Mouse (Mus musculus) limb, embryonic 15.5 days (tissue): ENCODE results near the gene Cpe. TPM values are rescaled to one million over a fixed set of nuclear protein-coding genes. Genes with fewer than 3 reads are reported as not detected.

Experiments
- ATAC-seq: fragments of 200-750 bp; cut with Nextera tagmentation; 2 replicates; pipeline ENCODE4 v1.8.0; 2017; ENCODE audit warnings: low read depth, moderate TSS enrichment; ENCODE audit not compliant: insufficient number of reproducible peaks, low FRiP score, low TSS enrichment
- H3K27ac ChIP-seq: fragments of 300-500 bp; sonication (generic); 2 replicates; pipeline ENCODE4 v1.5.1; 2015; ENCODE audit warnings: moderate library complexity, mild to moderate bottlenecking, inconsistent platforms
- H3K27me3 ChIP-seq: fragments of 300-500 bp; sonication (generic); 2 replicates; pipeline ENCODE4 v1.6.1; 2015; ENCODE audit warnings: inconsistent platforms
- H3K36me3 ChIP-seq: fragments of 300-500 bp; sonication (generic); 2 replicates; pipeline ENCODE4 v1.6.1; 2015; ENCODE audit warnings: inconsistent platforms
- H3K4me1 ChIP-seq: fragments of 300-500 bp; sonication (generic); 2 replicates; pipeline ENCODE4 v1.6.1; 2015; ENCODE audit warnings: inconsistent platforms
- H3K4me2 ChIP-seq: fragments of 300-500 bp; sonication (generic); 2 replicates; pipeline ENCODE4 v1.6.1; 2015; ENCODE audit warnings: mild to moderate bottlenecking, inconsistent platforms
- H3K4me3 ChIP-seq: fragments of 300-500 bp; sonication (generic); 2 replicates; pipeline ENCODE4 v1.5.1; 2015; ENCODE audit warnings: mild to moderate bottlenecking, inconsistent platforms
- H3K9ac ChIP-seq: fragments of 300-500 bp; sonication (generic); 2 replicates; pipeline ENCODE4 v1.6.1; 2015; ENCODE audit warnings: inconsistent platforms
- H3K9me3 ChIP-seq: fragments of 300-500 bp; sonication (generic); 2 replicates; pipeline ENCODE4 v1.6.1; 2016; ENCODE audit warnings: inconsistent platforms
- WGBS: fragments of 180-500 bp; shearing (Covaris S2); methylation state at CpG from one replicate; pipeline ENCODE4 v1.1.7; 2015; 5-methylcytosine and 5-hydroxymethylcytosine counted together
- polyA plus RNA-seq: library from polyadenylated mRNA; unstranded; fragments of >200 nt; fragmentation: Nextera tagmentation; extraction: Ambion mirVana; gene quantifications from 2 replicates; pipeline ENCODE4 v1.2.1, GENCODE M21; 2015

Gene Cpe
- polyA plus RNA-seq, result 169 and 170 TPM in 2 replicates

GRCm38 (mm10) chr8:64692651-64693201, at the start of gene Cpe:
Gene Cpe (minus strand): TSS chr8:64693054.
- peak; percentile 92 for ATAC-seq
- H3K4me2 ChIP-seq, result peak within 1 kb of the TSS; percentile 89
- H3K9ac ChIP-seq, result peak within 1 kb of the TSS; percentile 71
- peak within 1 kb of the TSS; percentile 69 for H3K4me3 ChIP-seq
- no peaks in the 10 kb centered on the region for H3K36me3 ChIP-seq
- H3K27ac ChIP-seq, result peak within 1 kb of the TSS; percentile 84
- WGBS, result under 1% methylated on average over 54 of the region's 54 CpGs
- no peaks in the 10 kb centered on the region for H3K9me3 ChIP-seq
- H3K27me3 ChIP-seq, result no peaks in the 10 kb centered on the region
- peaks cover 8% of the 10 kb centered on the region for H3K4me1 ChIP-seq

GRCm38 (mm10) chr8:64740547-64741211, 47.8 kb upstream of the Cpe start:
- Histone ChIP-seq H3K27ac (no peak overlapping the region), H3K4me3 (no peak overlapping the region), H3K27me3 (no peaks in the 10 kb centered on the region), H3K4me1 (no peaks in the 10 kb centered on the region), H3K9me3 (no peaks in the 10 kb centered on the region), H3K4me2 (no peak overlapping the region), H3K36me3 (no peaks in the 10 kb centered on the region), H3K9ac (no peak overlapping the region)
- 90% methylated on average over 13 of the region's 13 CpGs for WGBS
- no peak for ATAC-seq

- H3K9me3 ChIP-seq, result no peaks in the 10 kb centered on the region
- H3K27ac ChIP-seq, result no peak overlapping the region
- H3K4me1 ChIP-seq, result no peaks in the 10 kb centered on the region
- no peak overlapping the region for H3K4me3 ChIP-seq
- H3K36me3 ChIP-seq, result no peaks in the 10 kb centered on the region
- no peak for ATAC-seq
- H3K4me2 ChIP-seq, result no peak overlapping the region
- H3K27me3 ChIP-seq, result no peaks in the 10 kb centered on the region
- WGBS, result 66% methylated on average over 1 of the region's 1 CpGs
- no peak overlapping the region for H3K9ac ChIP-seq
Measured at GRCm38 (mm10) chr8:64738916-64739315, 46.1 kb upstream of the Cpe start.

- Histone ChIP-seq H3K9me3 (no peaks in the 10 kb centered on the region), H3K4me3 (no peak overlapping the region), H3K4me2 (no peak overlapping the region), H3K9ac (no peak overlapping the region), H3K4me1 (peaks cover 6% of the 10 kb centered on the region), H3K27ac (no peak overlapping the region), H3K36me3 (no peaks in the 10 kb centered on the region), H3K27me3 (no peaks in the 10 kb centered on the region)
- 78% methylated on average over 3 of the region's 3 CpGs for WGBS
- no peak for ATAC-seq
Measured at GRCm38 (mm10) chr8:64736767-64737323, 44.0 kb upstream of the Cpe start.

- no peak overlapping the region for H3K4me2 ChIP-seq
- H3K9ac ChIP-seq, result no peak overlapping the region
- peaks cover 7% of the 10 kb centered on the region; the same call in 1 of the 2 replicates for H3K36me3 ChIP-seq
- H3K9me3 ChIP-seq, result no peaks in the 10 kb centered on the region
- peaks cover 7% of the 10 kb centered on the region for H3K4me1 ChIP-seq
- 85% methylated on average over 8 of the region's 8 CpGs for WGBS
- no peak overlapping the region for H3K27ac ChIP-seq
- H3K4me3 ChIP-seq, result no peak overlapping the region
- H3K27me3 ChIP-seq, result no peaks in the 10 kb centered on the region
- no peak for ATAC-seq
Measured at GRCm38 (mm10) chr8:64735161-64735560, 42.3 kb upstream of the Cpe start.

- WGBS, result under 1% methylated on average over 60 of the region's 60 CpGs
- H3K4me2 ChIP-seq, result peak within 1 kb of the TSS; percentile 74
- H3K27ac ChIP-seq, result peak within 1 kb of the TSS; percentile 61
- peaks cover 7% of the 10 kb centered on the region for H3K4me1 ChIP-seq
- peaks cover 9% of the 10 kb centered on the region; the same call in 1 of the 2 replicates for H3K36me3 ChIP-seq
- H3K9me3 ChIP-seq, result no peaks in the 10 kb centered on the region
- peak; percentile 100 for ATAC-seq
- H3K9ac ChIP-seq, result peak within 1 kb of the TSS; percentile 60
- no peaks in the 10 kb centered on the region for H3K27me3 ChIP-seq
- peak within 1 kb of the TSS; percentile 86 for H3K4me3 ChIP-seq
Measured at GRCm38 (mm10) chr8:64733271-64733943, 40.6 kb upstream of the Cpe start, which contains the start of gene Msmo1. Gene Msmo1 (minus strand): TSS chr8:64733792.

- Histone ChIP-seq H3K27me3 (no peaks in the 10 kb centered on the region), H3K36me3 (peaks cover 13% of the 10 kb centered on the region; the same call in 1 of the 2 replicates), H3K4me1 (peaks cover 7% of the 10 kb centered on the region), H3K9ac (peak overlapping the region; percentile 60), H3K27ac (0 out of 2 replicates have a peak overlapping the region, but pooled peaks have one; percentile 61), H3K4me2 (peak overlapping the region; percentile 74), H3K9me3 (no peaks in the 10 kb centered on the region), H3K4me3 (peak overlapping the region; percentile 86)
- ATAC-seq, result no peak
- WGBS, result 6% methylated on average over 9 of the region's 9 CpGs
Measured at GRCm38 (mm10) chr8:64732596-64732995, 39.7 kb upstream of the Cpe start.

GRCm38 (mm10) chr8:64728156-64728555, 35.3 kb upstream of the Cpe start:
- Histone ChIP-seq H3K9ac (no peak overlapping the region), H3K9me3 (no peaks in the 10 kb centered on the region), H3K4me1 (peaks cover 7% of the 10 kb centered on the region), H3K27ac (no peak overlapping the region), H3K36me3 (peaks cover 37% of the 10 kb centered on the region), H3K27me3 (no peaks in the 10 kb centered on the region), H3K4me3 (no peak overlapping the region), H3K4me2 (no peak overlapping the region)
- 86% methylated on average over 7 of the region's 7 CpGs for WGBS
- ATAC-seq, result no peak

GRCm38 (mm10) chr8:64726190-64726695, 33.4 kb upstream of the Cpe start:
- Histone ChIP-seq H3K27me3 (no peaks in the 10 kb centered on the region), H3K4me1 (no peaks in the 10 kb centered on the region), H3K27ac (no peak overlapping the region), H3K4me3 (no peak overlapping the region), H3K36me3 (peaks cover 44% of the 10 kb centered on the region), H3K9me3 (no peaks in the 10 kb centered on the region), H3K9ac (no peak overlapping the region), H3K4me2 (no peak overlapping the region)
- no peak for ATAC-seq
- WGBS, result 82% methylated on average over 4 of the region's 4 CpGs

GRCm38 (mm10) chr8:64723206-64723605, 30.4 kb upstream of the Cpe start:
- no peak for ATAC-seq
- Histone ChIP-seq H3K4me3 (no peak overlapping the region), H3K27me3 (no peaks in the 10 kb centered on the region), H3K9ac (no peak overlapping the region), H3K36me3 (peaks cover 57% of the 10 kb centered on the region), H3K27ac (no peak overlapping the region), H3K4me1 (no peaks in the 10 kb centered on the region), H3K4me2 (no peak overlapping the region), H3K9me3 (no peaks in the 10 kb centered on the region)
- 92% methylated on average over 2 of the region's 2 CpGs for WGBS

GRCm38 (mm10) chr8:64717868-64718267, 25.0 kb upstream of the Cpe start:
- peaks cover 47% of the 10 kb centered on the region for H3K36me3 ChIP-seq
- H3K4me3 ChIP-seq, result no peak overlapping the region
- 87% methylated on average over 7 of the region's 7 CpGs for WGBS
- ATAC-seq, result no peak
- H3K27ac ChIP-seq, result no peak overlapping the region
- H3K9ac ChIP-seq, result no peak overlapping the region
- H3K4me1 ChIP-seq, result no peaks in the 10 kb centered on the region
- no peaks in the 10 kb centered on the region for H3K27me3 ChIP-seq
- no peak overlapping the region for H3K4me2 ChIP-seq
- no peaks in the 10 kb centered on the region for H3K9me3 ChIP-seq
